Mouse (Mus musculus) olfactory bulb, adult 2 months (tissue): ENCODE results near the gene Sstr2.

ENCODE experiments used
- CTCF ChIP-seq: fragments of 200-500 bp; IDR thresholded peaks from 2 replicates; pipeline ENCODE4 v1.5.1; 2012; ENCODE audit warnings: low read depth, mild to moderate bottlenecking, low read length, moderate library complexity; ENCODE audit not compliant: insufficient read depth
- POLR2A ChIP-seq: fragments of 200-500 bp; IDR thresholded peaks from 2 replicates; pipeline ENCODE4 v1.6.1; 2012; ENCODE audit warnings: mild to moderate bottlenecking, low read depth, low read length, moderate library complexity; ENCODE audit not compliant: insufficient read depth

DNA sequence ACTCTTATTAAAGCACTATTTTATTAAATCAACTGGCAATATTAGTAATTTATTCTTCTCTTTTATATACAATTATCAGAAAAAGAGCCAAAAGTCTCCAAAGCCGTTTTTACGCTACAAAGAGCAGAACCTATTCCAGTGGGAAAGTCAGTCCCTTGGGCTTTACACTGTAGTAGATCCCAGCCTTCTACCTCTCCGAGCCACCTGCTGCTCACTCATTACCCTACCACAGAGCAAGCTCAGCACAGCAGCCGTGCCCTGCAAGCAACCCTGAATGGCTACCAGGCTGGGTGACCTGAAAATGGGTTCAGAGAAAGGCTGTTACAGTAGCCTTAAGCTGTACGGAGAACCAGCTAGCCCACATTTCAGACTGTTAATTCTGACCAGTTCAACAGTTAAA lies 55.5 kb downstream of the Sstr2 start:
- no peak for TF ChIP-seq POLR2A
- no peak for TF ChIP-seq CTCF
